Mouse (Mus musculus): ENCODE measurements around the gene Lars2. TPM values are rescaled to one million over a fixed set of nuclear protein-coding genes. Genes with fewer than 3 reads are reported as not detected.
A peak's percentile ranks its signal among the peaks of the same experiment; 100 is the strongest.
"Not testable (repeated sequence)": the region's sequence is repeated elsewhere in the genome, so short reads cannot be mapped to it uniquely, and the experiment has no call there.

The Lars2 gene
- polyA plus RNA-seq, 1 experiment from 2014 or later: 838 TPM

DNA sequence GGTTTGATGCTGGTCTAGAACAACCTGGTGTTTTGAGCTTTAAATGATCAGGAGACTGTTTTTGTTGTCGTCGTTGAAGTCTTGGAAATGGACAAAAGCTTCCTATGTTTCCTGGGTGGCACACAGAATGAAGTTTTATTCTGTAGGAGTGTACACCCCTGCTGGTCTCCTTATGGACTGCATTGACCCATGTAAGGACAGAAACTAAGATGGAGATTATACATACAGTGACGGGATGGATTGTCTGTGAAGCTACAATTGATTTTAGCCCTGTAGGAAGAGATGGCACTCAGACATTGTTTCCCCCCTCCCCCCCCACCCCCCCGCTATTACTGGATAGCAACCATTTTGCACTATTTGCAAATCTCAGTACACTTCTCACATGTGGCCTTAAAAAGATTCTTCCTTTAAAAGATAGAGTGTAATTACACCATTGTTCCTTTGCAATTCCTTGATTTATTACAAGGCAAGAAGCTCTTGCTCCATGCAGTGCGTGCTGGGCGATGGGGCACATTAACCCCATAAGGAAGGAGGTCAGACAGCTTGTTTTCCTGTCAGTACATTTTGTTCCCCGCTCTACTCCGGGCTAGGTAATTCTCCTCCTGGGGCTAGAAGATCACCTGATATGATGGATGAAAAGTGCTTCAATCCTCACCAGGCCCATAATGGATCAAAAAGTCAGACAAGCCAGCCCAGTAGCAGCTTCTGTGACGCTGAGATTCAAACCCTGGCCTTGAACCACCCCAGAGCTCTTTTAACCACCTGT lies 602 bp upstream of the Lars2 start:
- DNase-seq (ENCODE audit: low spot score): no peak
- Histone ChIP-seq H3K36me3 (no peaks in the 10 kb centered on the region), H3K27me3 (ENCODE audit: insufficient read depth, poor library complexity, severe bottlenecking) (no peaks in the 10 kb centered on the region), H3K4me1 (peaks cover 14% of the 10 kb centered on the region; the same call in 1 of the 2 replicates), H3K9me3 (no peaks in the 10 kb centered on the region), H3K4me3 (peak overlapping the region; percentile 89), H3K27ac (peak overlapping the region; percentile 92)
- WGBS: 36% methylated on average over 9 of the region's 9 CpGs

DNA sequence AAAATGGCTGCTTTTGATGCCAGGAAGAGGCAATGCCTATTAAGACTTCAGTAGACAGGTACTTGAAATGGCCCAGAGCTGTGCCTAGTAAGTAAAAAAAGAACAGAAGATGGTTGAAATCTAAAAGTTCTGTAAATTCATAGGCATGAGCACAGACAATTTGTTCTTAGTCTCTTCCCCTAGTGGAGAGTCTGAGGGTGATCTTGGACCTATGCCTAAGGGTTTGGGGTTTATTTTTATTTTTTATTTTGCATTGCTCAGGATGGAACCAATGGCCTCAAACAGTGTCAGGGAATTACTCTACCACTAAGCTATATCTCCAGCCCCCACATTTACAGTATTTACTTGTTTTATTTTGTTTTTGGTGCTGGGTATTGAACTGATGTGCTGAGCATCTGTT lies 909 bp downstream of the Lars2 start:
- Histone ChIP-seq H3K9me3 (no peaks in the 10 kb centered on the region), H3K4me3 (peak overlapping the region; percentile 89), H3K27me3 (ENCODE audit: insufficient read depth, poor library complexity, severe bottlenecking) (no peaks in the 10 kb centered on the region), H3K27ac (no peak overlapping the region), H3K36me3 (peaks cover 11% of the 10 kb centered on the region), H3K4me1 (peaks cover 14% of the 10 kb centered on the region; the same call in 1 of the 2 replicates)
- no peak for DNase-seq (ENCODE audit: low spot score)

DNA sequence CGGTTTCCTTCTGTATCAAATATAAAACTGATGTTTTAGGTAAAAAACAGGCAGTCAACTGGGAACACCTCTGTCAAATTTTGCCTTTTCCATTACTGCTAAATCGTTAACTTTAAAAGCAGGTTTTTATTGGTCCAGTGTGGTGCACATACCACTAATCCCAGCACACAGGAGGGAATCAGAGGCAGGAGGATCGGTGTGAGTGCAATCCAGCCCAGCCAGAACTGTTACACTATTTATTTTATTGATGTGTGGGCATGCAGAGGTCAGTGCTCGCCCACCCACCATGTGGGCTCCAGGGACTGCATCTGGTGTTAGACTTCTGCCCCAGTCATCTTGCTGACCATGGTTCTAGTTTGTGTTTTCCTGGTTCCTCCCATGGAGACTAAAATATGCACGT lies 15.7 kb downstream of the Lars2 start:
- H3K4me3 ChIP-seq: no peak overlapping the region
- no peaks in the 10 kb centered on the region for H3K4me1 ChIP-seq
- 90% methylated on average over 5 of the region's 5 CpGs for WGBS
- no peak for DNase-seq (ENCODE audit: low spot score)
- H3K36me3 ChIP-seq: peaks cover 25% of the 10 kb centered on the region
- H3K27ac ChIP-seq: no peak overlapping the region
- no peaks in the 10 kb centered on the region for H3K27me3 ChIP-seq (ENCODE audit: insufficient read depth, poor library complexity, severe bottlenecking)
- no peaks in the 10 kb centered on the region for H3K9me3 ChIP-seq

DNA sequence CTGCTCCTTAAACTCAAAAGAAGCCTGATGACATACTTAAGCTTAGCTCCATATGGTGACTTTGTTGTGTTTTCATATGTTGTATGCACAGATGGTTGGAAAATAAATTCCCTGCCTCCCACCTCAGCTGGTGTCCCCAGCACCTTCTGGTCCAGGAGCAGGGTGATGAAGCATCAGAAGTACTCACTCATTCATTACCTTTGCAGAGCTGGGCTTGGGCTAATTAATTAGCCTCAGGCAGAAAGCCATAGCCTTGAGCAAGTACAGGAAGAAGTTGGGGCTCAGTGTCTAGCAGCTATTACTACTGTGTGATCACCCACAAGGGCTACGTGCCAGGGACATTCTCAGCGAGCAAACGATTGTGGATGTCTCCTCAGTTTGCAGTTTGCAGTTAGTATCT lies 18.0 kb downstream of the Lars2 start:
- no peak overlapping the region for H3K27ac ChIP-seq
- H3K4me3 ChIP-seq: no peak overlapping the region

DNA sequence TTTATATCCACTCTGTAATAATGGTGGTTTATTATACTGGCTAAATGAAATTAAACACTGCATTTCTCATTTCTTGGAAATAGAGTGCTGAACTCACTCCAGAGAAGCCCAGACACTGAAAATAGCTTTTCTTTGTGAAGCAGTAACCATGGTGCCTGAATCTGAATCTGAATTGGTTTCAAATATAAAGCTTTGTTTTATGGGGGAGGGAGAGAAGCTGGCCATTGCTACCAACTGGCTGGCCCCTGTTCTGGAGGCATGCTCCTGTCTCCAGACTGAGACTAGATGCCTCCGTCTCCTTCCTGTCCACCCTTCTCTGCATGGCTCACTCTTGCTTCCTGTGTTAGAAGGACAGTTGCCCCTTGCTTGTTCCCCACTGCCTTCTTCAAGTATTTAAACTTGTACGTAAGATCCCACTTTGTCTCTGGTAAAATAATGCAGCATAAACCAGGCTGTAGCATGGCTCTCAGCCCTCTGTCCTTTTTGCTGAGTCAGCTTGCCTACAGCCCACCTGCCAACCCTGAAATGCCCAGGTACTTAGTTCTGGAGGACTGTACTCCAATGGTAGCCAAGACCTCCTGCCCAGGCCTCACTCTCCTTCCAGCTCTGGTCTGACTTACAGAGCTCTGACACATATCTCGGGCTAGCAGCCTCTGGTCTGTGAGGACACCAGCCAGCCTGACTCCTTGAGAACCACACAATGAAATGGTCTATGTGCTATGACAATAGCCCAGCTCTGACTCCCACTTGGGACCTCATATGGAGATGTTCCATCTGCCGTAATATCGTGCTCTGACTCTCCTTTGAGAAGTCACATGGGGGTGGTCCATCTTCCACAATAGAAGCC lies 18.8 kb downstream of the Lars2 start:
- peaks cover 11% of the 10 kb centered on the region; the same call in 1 of the 2 replicates for H3K36me3 ChIP-seq
- no peak overlapping the region for H3K27ac ChIP-seq
- DNase-seq (ENCODE audit: low spot score): no peak
- no peaks in the 10 kb centered on the region for H3K27me3 ChIP-seq (ENCODE audit: insufficient read depth, poor library complexity, severe bottlenecking)
- no peaks in the 10 kb centered on the region for H3K4me1 ChIP-seq
- H3K4me3 ChIP-seq: no peak overlapping the region
- WGBS: 83% methylated on average over 5 of the region's 5 CpGs
- no peaks in the 10 kb centered on the region for H3K9me3 ChIP-seq

More for the DNA sequence above, 18.0 kb downstream of the Lars2 start:
- whole genome bisulfite sequencing: 85% methylated on average over 3 of the region's 3 CpGs
- Histone ChIP-seq H3K4me1 (no peaks in the 10 kb centered on the region), H3K36me3 (peaks cover 16% of the 10 kb centered on the region; the same call in 1 of the 2 replicates), H3K27me3 (ENCODE audit: insufficient read depth, poor library complexity, severe bottlenecking) (no peaks in the 10 kb centered on the region), H3K9me3 (no peaks in the 10 kb centered on the region)
- no peak for DNase-seq (ENCODE audit: low spot score)

DNA sequence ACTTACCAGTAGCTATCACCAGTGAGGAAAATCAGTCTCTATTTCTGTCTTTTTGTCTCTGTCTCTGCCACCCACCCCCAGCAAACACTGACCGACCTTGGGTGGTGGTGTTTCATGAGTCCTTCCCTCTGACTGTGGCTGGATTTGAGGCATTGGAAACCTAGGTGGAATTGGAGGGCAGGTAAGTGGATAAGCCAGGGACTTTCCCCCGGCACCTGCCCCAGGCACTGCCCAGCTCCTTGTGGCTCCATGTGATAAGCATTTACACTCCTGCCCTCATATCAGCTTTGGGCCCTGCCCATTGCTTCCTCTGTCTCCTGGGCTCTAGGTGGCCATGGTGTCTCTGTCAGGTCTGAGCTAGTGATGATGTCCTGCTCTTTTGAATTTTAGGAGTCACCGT lies 19.6 kb downstream of the Lars2 start:
- H3K4me1 ChIP-seq: no peaks in the 10 kb centered on the region
- H3K4me3 ChIP-seq: no peak overlapping the region
- WGBS: 78% methylated on average over 3 of the region's 3 CpGs
- H3K36me3 ChIP-seq: peaks cover 9% of the 10 kb centered on the region; the same call in 1 of the 2 replicates
- H3K9me3 ChIP-seq: no peaks in the 10 kb centered on the region
- no peak for DNase-seq (ENCODE audit: low spot score)
- H3K27me3 ChIP-seq (ENCODE audit: insufficient read depth, poor library complexity, severe bottlenecking): no peaks in the 10 kb centered on the region
- H3K27ac ChIP-seq: no peak overlapping the region

DNA sequence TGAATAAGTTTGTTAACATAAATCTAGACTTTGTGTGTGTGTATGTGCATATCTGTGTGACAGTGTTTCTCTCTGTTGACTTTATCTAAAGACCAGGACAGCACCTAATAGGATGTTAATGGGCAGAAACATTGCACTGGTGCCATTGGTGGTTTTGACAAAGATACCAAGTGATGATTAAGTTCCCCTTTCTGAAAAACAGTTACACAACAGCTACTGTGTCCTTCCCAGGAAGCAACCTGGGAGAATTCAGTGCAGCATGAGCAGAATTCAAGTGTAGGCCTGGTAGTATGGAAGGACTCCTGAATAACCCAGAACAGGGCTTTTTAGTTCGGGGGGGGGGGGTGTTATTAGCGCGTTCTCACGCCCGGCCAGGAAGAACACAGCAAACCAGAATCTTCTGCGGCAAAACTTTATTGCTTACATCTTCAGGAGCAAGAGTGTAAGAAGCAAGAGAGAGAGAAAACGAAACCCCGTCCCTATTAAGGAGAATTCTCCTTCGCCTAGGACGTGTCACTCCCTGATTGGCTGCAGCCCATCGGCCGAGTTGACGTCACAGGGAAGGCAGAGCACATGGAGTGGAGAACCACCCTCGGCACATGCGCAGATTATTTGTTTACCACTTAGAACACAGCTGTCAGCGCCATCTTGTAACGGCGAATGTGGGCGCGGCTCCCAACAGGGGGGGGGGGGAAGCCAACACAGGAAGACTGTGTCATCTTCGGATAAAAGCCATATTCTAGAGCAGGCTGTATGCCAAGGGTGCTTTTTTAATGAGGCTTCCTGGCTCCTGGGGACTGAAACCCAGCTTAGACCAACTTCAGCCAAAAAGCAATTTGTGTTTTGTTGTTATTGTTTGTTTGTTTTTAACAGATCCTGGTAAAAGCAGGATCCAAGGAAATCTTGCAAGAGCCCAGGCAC lies 21.6 kb downstream of the Lars2 start:
- H3K4me1 ChIP-seq; H3K27ac ChIP-seq; H3K9me3 ChIP-seq; H3K36me3 ChIP-seq; H3K27me3 ChIP-seq (ENCODE audit: insufficient read depth, poor library complexity, severe bottlenecking); H3K4me3 ChIP-seq; DNase-seq (ENCODE audit: low spot score): not testable (repeated sequence)
- 94% methylated on average over 11 of the region's 21 CpGs for WGBS

DNA sequence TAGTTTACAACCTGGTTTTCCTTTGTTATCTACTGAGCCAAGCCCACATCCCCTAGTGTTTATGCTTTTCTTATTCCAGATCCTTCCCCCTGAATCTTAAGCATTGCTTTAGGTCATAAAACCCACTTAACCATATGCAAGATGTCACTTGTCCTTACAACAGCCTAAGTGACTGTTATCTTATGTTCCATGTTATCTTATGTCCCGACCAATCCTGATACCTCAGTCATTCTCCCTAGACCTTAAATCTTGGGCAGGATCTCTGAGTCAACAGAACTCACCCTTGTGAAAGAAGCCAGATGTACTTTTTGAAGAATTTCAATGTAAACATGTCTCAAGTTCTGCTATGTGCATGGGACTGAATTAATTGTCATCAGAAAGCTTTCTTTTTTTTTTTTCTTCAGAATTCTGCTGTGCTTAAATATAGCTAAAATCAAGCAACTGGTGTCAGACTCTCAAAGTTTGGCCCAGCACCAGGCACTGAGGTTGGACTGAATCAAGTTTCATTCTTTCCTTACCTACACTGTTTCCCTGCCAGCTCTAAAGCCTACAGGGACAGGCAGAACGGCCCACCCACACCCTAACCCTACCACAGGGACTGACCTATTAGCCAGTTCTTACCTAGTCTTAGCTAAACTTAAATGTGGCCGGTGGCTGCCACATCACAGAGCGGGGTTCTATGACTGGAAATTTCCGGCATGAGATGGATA lies 24.6 kb downstream of the Lars2 start:
- DNase-seq (ENCODE audit: low spot score): no peak
- Histone ChIP-seq H3K36me3 (peaks cover 9% of the 10 kb centered on the region; the same call in 1 of the 2 replicates), H3K27ac (no peak overlapping the region), H3K27me3 (ENCODE audit: insufficient read depth, poor library complexity, severe bottlenecking) (no peaks in the 10 kb centered on the region), H3K9me3 (no peaks in the 10 kb centered on the region), H3K4me3 (no peak overlapping the region), H3K4me1 (no peaks in the 10 kb centered on the region)
- 66% methylated on average over 5 of the region's 5 CpGs for WGBS

DNA sequence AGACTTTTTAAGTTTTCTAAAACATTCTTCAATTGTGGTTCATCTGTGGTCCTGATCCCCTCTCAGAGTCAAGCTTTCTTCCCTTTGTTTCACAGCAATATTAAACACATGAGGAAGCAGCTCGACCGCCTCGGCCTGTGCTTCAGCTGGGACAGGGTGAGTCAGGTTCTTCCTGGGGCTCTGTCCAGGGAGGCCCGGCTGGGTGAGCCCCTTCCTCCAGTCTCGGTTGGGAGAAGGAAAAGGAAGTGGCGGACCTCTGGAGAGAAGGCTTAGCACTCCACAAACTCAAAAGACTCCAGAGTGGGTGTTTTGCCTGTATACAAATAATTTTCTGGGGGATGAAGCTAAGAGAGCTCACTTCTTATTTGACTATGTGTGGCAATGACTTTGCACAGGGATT lies 28.1 kb downstream of the Lars2 start:
- no peak for DNase-seq (ENCODE audit: low spot score)
- no peaks in the 10 kb centered on the region for H3K4me1 ChIP-seq
- WGBS: 64% methylated on average over 6 of the region's 6 CpGs
- H3K36me3 ChIP-seq: no peaks in the 10 kb centered on the region
- no peak overlapping the region for H3K4me3 ChIP-seq
- no peaks in the 10 kb centered on the region for H3K27me3 ChIP-seq (ENCODE audit: insufficient read depth, poor library complexity, severe bottlenecking)
- H3K9me3 ChIP-seq: no peaks in the 10 kb centered on the region
- no peak overlapping the region for H3K27ac ChIP-seq

DNA sequence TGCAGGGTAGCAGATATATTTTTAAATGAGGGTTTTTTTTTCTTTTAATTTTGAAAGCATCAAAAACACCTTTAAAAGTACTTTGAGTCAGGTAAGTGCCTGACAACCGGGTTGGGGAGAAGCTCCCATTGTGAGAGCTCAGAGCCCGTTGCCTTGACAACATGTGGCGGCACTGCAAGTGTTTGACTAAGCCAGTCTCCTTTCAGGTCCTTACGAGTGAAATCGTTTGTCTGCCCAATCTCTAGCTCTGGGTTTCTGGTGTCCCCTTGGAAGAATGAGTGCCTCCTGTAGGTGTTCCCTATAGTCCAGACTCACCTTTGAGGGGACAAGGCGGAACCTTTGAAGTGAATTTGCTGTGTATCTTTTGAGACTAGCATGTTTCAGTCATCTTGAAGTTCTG lies 31.0 kb downstream of the Lars2 start:
- no peak for DNase-seq (ENCODE audit: low spot score)
- no peaks in the 10 kb centered on the region for H3K36me3 ChIP-seq
- WGBS: 78% methylated on average over 6 of the region's 6 CpGs
- no peak overlapping the region for H3K4me3 ChIP-seq
- H3K9me3 ChIP-seq: no peaks in the 10 kb centered on the region
- H3K27ac ChIP-seq: no peak overlapping the region
- no peaks in the 10 kb centered on the region for H3K4me1 ChIP-seq
- H3K27me3 ChIP-seq (ENCODE audit: insufficient read depth, poor library complexity, severe bottlenecking): no peaks in the 10 kb centered on the region

DNA sequence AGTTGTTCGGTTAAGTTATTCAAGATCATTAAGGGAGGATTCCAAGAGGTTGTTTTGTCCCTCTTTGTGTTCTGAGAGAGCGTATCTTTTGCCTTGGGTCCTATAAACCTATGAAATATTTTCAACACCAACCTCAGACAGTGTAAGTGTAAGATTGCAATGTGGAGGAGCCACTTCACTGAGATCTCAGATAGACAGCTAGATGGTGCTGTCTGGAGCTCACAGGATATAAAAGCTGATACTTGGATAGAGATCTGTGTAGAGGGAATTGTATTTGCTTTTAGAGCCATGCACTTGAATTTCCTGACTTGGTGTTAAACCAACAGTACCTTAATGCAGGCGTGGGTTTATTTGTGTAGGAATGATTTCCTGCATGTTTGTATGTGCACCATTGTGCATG lies 35.5 kb downstream of the Lars2 start:
- no peaks in the 10 kb centered on the region for H3K4me1 ChIP-seq
- no peaks in the 10 kb centered on the region for H3K9me3 ChIP-seq
- H3K27me3 ChIP-seq (ENCODE audit: insufficient read depth, poor library complexity, severe bottlenecking): no peaks in the 10 kb centered on the region
- H3K4me3 ChIP-seq: no peak overlapping the region
- H3K27ac ChIP-seq: no peak overlapping the region
- no peak for DNase-seq (ENCODE audit: low spot score)
- no peaks in the 10 kb centered on the region for H3K36me3 ChIP-seq
- 84% methylated on average over 3 of the region's 3 CpGs for WGBS

DNA sequence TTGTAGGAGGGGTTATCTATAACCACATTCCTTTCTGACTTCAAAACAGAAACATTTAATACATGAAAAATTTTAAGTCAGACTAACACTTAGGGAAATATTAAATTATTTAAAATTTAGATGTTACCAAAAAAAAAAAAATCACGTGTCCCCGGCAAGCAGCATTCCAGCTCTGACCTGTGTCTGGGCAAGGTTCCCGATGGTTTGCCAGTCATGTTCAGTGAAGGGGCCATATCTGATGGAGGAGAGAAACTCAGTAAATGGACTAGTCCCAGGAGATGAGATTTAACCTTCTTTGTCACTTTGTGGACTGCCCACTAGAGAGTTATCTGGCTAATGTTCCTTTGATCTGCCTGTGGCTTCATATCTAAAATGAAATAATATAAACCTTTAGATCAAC lies 36.3 kb downstream of the Lars2 start:
- Histone ChIP-seq H3K9me3 (no peaks in the 10 kb centered on the region), H3K36me3 (no peaks in the 10 kb centered on the region), H3K4me1 (no peaks in the 10 kb centered on the region), H3K4me3 (no peak overlapping the region), H3K27me3 (ENCODE audit: insufficient read depth, poor library complexity, severe bottlenecking) (no peaks in the 10 kb centered on the region), H3K27ac (no peak overlapping the region)
- 83% methylated on average over 3 of the region's 3 CpGs for WGBS
- DNase-seq (ENCODE audit: low spot score): no peak
